Mouse (Mus musculus) liver, adult (tissue): ENCODE data around the gene Fem1a.

ENCODE experiments used
- GATA4 ChIP-seq: IDR thresholded peaks from 2 replicates; pipeline ENCODE4 v1.6.1; 2014; ENCODE audit warnings: mild to moderate bottlenecking, low read length; ENCODE audit not compliant: insufficient replicate concordance

Fem1a gene

DNA sequence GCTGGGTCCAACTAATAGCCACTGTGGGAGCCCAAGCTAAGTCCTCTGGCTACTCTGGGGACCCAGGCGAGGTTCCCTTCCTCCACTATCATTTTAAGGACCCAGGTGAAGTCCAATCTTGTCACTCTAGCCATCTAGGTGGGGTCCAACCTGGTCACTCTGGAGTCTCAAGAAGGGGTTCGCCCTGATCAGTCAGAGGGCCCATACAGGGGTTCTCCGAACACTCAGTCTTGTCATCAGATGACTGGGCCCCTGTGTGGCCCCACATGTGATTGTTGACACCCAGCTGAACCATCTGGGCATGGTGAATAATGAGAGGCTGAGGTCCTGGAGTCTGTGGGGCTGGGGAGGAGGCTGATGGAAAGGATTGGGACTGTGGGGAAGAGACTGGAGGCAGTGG lies 13.1 kb downstream of the Fem1a start:
- TF ChIP-seq GATA4: no peak

DNA sequence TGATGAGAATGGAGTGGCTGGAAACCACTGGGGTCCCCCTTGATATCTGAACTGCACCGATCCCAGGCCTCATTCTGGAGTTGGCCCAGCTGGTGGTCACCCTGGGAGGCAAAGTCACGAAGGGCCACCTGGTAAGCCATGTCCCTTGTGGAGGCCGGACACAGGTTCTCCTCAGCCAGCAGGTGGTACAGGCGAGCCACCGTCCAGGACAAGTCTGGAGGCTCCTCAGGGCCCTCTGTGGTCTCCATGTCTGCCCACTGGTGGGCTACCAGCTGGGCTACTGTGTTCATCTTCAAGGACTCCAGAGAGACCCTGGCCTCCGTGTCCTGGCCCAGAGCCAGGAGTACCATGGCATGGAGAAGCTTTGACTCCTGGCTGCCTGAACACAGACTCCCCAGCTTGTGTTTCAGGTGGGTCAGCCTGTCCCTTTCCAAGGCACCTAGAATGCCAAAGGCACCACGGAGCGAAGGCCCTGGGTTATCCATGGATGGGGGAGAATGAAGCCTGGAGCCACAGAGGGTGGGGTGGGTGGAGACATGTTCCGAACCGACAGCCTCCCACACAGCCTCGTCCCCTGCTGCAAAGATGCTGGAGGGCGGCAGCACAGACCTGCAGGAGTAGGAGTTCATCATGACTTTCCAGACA lies 15.1 kb downstream of the Fem1a start:
- no peak for TF ChIP-seq GATA4

DNA sequence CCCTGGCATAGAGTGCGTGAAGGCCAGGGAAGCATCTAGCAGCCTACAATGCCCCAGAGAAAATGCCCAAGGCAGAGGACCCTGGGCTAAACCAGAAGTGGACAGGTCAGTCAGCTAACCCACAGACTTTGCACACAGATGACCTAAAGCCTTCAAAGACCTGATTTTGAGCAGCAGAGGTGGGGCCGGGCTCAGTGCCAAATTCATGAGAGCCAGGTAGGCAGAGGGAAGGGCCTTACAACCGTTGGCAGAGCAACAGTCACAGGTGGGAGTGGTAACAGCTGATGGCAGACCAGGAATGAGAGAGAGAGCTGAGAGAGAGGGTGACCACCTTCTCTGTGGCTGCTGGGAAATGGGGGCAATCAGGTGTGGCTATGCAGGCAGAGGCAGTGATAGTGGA lies 16.0 kb downstream of the Fem1a start:
- no peak for TF ChIP-seq GATA4

DNA sequence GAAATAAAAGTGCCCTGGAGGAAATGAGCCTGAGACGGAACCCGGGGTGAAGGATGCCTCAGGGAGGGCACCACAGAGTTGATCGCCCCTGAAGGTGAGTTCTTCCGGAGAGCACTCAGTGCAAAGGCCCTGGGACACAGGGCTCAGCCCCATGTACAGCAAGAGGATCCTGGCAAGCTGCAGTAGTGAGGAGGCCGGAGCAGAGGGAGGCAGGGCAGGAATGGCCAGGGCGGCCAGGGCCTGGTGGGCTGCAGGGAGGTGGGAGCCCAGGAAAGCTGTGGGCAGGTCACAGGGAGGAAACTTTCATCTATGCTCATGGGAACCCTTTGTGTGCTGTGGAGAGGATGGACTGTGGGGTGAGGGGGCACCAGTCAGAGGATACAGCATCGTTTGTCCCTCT lies 16.9 kb downstream of the Fem1a start:
- TF ChIP-seq GATA4: no peak

DNA sequence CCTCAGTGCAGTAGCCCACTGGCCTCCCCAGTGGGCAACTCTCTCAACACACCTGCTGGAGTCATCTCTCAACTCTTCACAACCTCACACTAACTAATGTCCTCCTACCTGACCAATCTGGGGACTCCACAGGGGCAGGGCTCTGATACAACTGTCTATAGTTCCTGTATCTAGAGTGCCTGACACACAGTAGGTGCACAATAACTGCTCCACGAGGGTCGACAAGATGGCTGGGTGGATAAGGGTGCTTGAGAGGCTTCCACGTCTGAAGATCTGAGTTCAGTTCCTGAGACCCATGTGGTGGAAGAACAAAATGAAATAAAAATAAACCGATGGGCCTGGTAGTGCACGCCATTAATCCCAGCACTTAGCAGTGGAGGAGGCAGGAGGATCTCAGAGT lies 17.4 kb downstream of the Fem1a start:
- TF ChIP-seq GATA4: no peak

DNA sequence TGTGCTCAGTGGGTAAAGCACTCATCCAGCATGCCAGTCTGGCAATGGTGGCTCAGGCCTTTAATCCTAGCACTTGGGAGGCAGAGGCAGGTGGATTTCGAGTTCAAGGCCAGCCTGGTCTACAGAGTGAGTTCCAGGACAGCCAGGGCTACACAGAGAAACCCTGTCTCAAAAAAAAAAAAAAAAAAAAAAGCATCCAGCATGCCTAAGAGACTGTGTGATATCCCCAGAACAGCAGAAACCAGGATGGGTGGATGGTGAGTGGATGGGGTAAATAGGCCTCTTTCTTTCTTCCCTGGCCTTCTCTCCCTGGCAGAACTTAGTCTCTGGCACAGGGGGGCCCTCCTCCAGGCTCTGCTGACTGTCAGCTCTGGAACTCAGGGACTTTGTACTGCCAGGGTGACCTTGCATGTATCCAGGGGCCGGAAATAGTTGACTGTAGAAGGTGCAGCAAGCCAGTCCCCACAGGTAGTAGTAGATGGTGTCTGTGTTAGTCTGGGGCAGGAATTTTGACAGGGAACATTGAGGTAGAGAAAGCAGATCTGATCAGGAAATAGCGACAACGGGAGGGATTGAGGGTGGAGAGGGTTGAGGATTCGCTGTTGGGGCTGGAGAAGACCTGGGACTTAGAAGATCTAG lies 19.4 kb downstream of the Fem1a start:
- no peak for TF ChIP-seq GATA4

DNA sequence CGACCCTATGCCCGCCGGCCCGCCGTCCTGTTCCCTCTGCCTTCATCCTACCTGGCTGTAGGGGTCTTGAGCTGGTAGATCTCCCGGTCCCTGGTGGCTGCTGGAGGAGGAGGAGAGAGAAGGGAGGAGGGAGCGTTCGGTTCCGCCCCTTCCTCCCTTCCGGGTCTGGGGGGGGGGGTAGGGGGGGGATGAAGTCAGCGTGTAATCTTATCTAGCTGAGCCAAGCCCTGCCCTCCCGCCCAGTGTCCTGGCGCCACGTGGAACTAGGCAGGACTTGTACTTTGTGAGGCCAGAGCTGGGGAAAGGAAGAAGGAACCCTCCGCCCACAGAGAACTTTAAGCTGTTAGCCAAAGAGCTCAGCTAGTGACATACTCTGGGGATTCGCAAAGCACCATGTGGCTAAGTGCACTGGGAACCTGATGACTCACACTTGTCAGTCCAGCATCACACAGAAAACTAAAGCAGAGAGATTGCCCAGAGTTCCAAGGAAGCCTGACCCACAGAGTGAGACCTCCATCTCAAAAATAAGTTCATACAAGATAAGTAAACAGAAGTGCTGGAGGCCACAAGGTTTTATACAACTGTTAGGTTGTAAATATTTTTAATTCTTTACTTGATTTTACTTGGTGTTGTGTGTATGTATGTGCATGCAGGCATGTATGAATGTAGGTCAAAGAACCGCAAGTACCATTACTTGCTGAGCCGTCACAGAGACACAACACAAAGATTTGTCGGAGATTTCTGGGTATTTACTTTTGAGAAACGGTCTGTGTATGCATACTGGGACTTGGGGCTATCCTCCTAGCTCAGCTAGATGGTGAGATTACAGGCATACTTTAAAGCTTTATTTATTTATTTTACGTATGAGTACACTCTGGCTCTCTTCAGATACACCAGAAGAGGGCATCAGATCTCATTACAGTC lies 20.3 kb downstream of the Fem1a start, which contains the start of gene Ticam1:
TSS of gene Ticam1 (minus strand) at position 144 of the 924 bp plus-strand sequence.
- peak; percentile 99; the same call in 1 of the 2 replicates for TF ChIP-seq GATA4

DNA sequence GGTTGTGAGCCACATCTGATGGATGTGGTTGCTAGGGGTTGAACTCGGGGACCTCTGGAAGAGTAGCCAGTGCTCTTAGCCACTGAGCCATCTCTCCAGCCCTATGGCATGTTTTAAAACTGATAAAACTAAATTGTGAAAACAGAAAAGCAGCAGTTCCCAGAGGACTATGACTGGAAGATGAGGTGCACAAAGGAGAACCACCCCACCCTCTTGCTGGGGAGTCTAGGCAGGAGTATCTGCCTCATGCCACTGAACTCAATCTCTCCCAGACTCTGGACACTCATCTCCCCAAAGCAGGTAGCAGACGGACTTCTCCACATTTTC lies 20.9 kb downstream of the Fem1a start:
- no peak for TF ChIP-seq GATA4

DNA sequence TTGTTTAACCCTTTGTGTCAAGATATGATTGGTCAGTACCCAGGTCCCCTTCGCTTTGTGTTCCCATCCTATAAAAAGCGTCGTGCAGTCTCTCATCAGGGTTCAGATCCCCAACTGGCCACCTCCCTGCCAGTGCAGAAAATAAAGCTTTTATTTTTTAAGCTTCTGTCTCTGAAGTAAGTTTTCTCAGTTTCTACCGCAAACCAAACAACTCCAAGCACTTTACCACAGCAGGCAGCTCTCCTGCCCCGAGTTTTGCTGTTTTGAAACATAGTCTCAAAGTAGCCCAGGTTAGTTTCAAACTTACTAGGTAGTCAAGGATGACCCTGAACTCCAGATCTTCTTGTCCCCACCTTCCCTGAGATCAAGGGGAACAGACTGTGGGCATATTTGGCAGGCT lies 21.7 kb downstream of the Fem1a start:
- no peak for TF ChIP-seq GATA4

DNA sequence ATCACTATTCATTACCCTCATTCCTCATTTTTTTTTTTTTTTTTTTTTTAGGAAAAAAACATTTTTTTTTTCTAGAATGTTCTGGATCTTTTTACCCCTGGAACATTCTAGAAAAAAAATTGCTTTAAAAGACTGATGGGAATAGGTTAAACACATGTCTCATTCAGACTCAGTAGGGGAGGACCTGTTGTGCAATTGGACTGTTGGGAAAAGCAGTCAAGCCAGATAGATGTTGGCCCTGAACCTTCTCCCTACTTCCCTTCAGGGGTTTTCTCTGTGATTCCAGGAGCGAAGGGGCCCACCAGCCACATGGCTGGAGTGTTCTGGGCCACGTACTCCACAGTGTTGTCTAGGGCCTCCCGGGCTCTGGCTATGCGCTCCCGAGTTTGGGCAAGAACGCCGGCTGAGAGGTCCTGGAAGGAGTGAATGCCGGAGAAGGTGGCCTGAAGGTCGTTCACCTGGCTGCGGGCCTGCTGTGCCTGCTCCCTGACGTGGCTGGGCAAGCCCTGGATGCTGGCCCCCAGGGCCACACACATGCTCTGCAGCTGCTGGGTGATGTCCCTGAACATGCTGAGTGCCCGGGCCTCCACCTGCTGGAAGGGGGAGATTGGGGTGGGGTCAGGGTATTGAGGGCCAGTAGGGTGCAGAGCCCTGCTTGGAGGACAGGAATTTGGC lies 23.0 kb downstream of the Fem1a start:
- TF ChIP-seq GATA4: no peak

DNA sequence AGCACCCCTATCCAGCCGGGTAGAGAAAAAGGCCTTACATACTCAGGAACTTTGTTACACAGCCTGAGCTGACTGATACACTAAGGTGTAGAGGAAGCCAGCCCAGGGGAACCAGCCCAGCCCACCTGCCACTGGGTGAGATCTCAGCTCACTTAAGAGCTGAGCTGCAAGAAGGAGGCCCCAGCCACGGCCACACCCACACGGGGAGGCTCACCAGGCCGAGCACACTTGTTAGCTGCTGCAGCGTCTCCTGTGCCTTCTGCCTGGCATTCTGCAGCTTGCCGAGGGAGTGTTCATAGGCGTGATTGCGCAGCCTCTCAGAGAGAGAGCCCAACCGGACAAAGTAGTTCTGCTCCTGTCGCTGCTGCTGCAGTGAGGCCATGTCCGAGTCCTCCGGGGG lies 24.6 kb downstream of the Fem1a start:
- no peak for TF ChIP-seq GATA4

DNA sequence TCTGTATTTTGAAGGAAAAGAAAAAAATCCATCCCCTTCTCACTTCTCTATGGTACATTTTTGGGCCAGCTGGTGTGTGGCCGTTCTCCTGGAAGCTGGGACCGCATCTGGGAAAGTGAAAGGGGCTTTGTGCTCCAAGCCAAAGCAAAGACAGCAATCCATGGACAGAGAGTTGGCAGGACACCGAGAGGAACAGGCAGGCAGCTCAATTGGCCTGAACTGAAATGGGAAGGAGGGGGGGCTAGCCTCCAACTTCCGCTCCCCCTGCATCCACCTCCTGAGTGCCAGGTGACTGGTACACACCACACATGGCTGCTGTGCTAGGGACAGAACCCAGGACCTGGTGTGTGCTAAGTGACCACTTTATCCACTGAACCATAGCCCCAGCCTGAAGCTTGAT lies 26.2 kb downstream of the Fem1a start:
- TF ChIP-seq GATA4: no peak

DNA sequence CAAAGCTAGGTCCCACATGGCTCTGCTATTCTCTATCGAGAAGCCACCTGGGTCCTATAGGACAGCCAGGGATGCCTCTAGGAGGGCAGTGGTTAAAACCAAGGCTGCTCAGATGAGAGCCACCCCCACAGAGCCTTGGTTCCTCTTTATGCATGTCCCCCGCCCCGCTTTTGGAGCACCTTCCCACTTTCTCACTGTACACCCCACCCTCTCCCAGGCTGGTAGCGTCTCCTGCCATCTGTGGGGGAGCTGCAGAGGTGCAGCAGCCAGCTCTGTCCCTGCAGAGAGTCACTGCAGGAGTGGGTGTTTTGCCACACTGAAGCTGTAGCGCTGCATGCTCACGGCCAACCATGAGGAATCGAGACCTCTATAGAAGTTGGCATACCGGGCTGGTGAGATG lies 26.7 kb downstream of the Fem1a start:
- TF ChIP-seq GATA4: no peak

DNA sequence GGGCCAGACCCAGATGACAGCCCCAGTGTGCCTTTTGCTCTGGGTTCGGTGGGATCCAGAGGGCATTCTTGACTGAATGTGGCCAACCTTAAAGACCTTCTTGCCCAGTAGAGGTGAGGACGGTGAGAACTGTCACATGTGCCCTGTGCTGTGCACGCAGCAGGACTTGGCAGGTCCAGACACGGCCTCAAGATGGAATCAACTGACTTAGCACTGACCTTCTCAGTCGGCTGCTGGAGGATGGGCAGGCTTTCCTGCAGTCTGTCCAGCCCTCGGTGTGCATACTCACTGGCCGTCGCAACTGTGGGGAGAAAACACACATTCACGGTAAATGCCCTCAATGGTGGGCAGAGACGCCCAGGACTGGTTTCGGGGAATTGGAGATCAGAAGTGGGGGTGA lies 29.4 kb downstream of the Fem1a start:
- no peak for TF ChIP-seq GATA4

DNA sequence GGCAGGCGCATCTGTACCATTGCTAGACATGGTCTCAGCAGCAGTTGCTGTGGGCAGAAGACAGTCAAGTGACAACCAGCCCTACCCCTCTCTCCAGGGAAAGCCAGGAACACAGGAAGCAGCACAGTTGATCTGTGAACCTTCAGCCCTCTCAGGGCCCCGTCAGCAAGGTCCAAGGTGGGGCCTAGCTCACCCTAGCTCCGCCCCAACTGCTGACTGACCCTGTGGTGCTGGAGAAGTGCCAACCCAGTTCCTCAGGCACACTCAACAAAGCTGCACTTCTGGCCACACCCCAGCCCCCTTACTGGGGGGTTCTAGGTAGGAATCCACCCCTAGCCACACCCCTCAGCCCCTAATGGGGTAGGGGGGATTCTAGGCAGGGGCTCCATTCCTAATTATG lies 31.2 kb downstream of the Fem1a start:
- no peak for TF ChIP-seq GATA4
